Mouse (Mus musculus): ENCODE results near the gene Nes. TPM values are rescaled to one million over a fixed set of nuclear protein-coding genes. Genes with fewer than 3 reads are reported as not detected.
A peak's percentile ranks its signal among the peaks of the same experiment; 100 is the strongest.

The Nes gene
- total RNA-seq, 2 experiments from 2014 or later = 4.6 to 9.5 TPM

GRCm38 (mm10) chr3:87981894-87982835, 11.3 kb downstream of the Nes start:
- no peak for DNase-seq (ENCODE audit: low spot score in 2 of 2)

GRCm38 (mm10) chr3:87982836-87983601, 12.1 kb downstream of the Nes start:
- DNase-seq (ENCODE audit: low spot score in 2 of 2) = no peak

- no peak for DNase-seq (ENCODE audit: low spot score in 2 of 2)
Observed at GRCm38 (mm10) chr3:87983627-87984026, 12.7 kb downstream of the Nes start.

GRCm38 (mm10) chr3:87984094-87984493, 13.2 kb downstream of the Nes start:
- no peak for DNase-seq (ENCODE audit: low spot score in 2 of 2)

GRCm38 (mm10) chr3:87985505-87986320, 14.8 kb downstream of the Nes start:
- DNase-seq (ENCODE audit: low spot score in 2 of 2) = peak in 1 of 2 experiments; percentile 16

- peak; percentile 89 to 95 for DNase-seq (ENCODE audit: low spot score in 2 of 2)
Observed at GRCm38 (mm10) chr3:87986868-87987267, 16.0 kb downstream of the Nes start.

GRCm38 (mm10) chr3:87987633-87988032, 16.8 kb downstream of the Nes start:
- no peak for DNase-seq (ENCODE audit: low spot score in 2 of 2)

- DNase-seq (ENCODE audit: low spot score in 2 of 2) = no peak
Observed at GRCm38 (mm10) chr3:87988068-87988467, 17.2 kb downstream of the Nes start.

GRCm38 (mm10) chr3:87989935-87990334, 19.1 kb downstream of the Nes start:
- DNase-seq (ENCODE audit: low spot score in 2 of 2) = no peak

- DNase-seq (ENCODE audit: low spot score in 2 of 2) = no peak
Observed at GRCm38 (mm10) chr3:87993436-87993835, 22.6 kb downstream of the Nes start.

- DNase-seq (ENCODE audit: low spot score in 2 of 2) = peak in 1 of 2 experiments; percentile 28
Observed at GRCm38 (mm10) chr3:87995331-87995730, 24.5 kb downstream of the Nes start.

GRCm38 (mm10) chr3:87996401-87996800, 25.5 kb downstream of the Nes start:
- DNase-seq (ENCODE audit: low spot score in 2 of 2) = no peak

GRCm38 (mm10) chr3:87996971-87997614, 26.2 kb downstream of the Nes start:
- peak in 1 of 2 experiments; percentile 45 for DNase-seq (ENCODE audit: low spot score in 2 of 2)

GRCm38 (mm10) chr3:87998747-87999146, 27.9 kb downstream of the Nes start:
- peak in 1 of 2 experiments; percentile 46 for DNase-seq (ENCODE audit: low spot score in 2 of 2)

GRCm38 (mm10) chr3:87999243-87999895, 28.5 kb downstream of the Nes start:
- DNase-seq (ENCODE audit: low spot score in 2 of 2) = no peak

GRCm38 (mm10) chr3:88000181-88000580, 29.3 kb downstream of the Nes start, which contains the start of gene Bcan:
Gene Bcan (minus strand): TSS chr3:88000230.
- DNase-seq (ENCODE audit: low spot score in 2 of 2) = peak; percentile 33 to 59

- DNase-seq (ENCODE audit: low spot score in 2 of 2) = no peak
Observed at GRCm38 (mm10) chr3:88000816-88001595, 30.1 kb downstream of the Nes start.

- no peak for DNase-seq (ENCODE audit: low spot score in 2 of 2)
Observed at GRCm38 (mm10) chr3:88002291-88002976, 31.6 kb downstream of the Nes start.

All from left cerebral cortex, adult 18-20 months (tissue).